Mouse (Mus musculus): ENCODE data around the gene Inpp5a. TPM values are rescaled to one million over a fixed set of nuclear protein-coding genes. Genes with fewer than 3 reads are reported as not detected.

Gene Inpp5a
- polyA plus RNA-seq, 1 experiment from 2014 or later = 93.9 TPM

- H3K9ac ChIP-seq (ENCODE audit: low read length) = peak overlapping the region; percentile 99; the same call in 1 of the 2 replicates
- 35% methylated on average over 6 of the region's 6 CpGs for WGBS
Measured at GRCm38 (mm10) chr7:139392691-139393235, 3.9 kb downstream of the Inpp5a start.

DNA sequence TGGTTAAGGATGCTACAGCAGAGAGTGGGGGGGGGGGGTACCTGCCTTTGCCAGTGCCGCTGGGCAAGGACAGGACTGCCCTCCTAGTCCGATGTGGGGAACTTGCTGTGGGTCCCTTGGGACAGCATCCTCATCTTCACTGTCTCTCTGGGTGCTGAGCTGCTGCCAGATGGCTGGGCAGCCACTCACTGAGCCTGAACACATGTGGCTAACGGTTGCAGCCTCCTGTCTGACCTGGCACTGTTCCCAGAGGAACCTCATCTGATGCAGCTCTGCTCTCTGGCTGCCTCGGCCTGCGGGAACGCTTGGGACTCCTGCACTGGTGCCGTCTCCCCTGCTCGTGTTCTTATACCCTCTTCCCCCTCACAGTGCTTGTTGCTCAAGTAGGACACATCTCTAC lies 8.6 kb downstream of the Inpp5a start:
- Histone ChIP-seq H3K9me3 (ENCODE audit: control insufficient read depth, low read length) (no peaks in the 10 kb centered on the region), H3K4me3 (ENCODE audit: control insufficient read depth in 1 of 2, insufficient read depth in 1 of 2, low read depth in 1 of 2, low read length in 2 of 2) (no peak overlapping the region), H3K4me2 (ENCODE audit: low read length) (peak overlapping the region; percentile 31; the same call in 1 of the 2 replicates), H3K4me1 (ENCODE audit: control insufficient read depth in 2 of 2, insufficient read depth in 2 of 2, low read length in 2 of 2) (peaks cover 38 to 80% of the 10 kb centered on the region in 2 experiments), H3K27ac (replicated peaks in 1 of 2; ENCODE audit: control insufficient read depth in 1 of 2, insufficient read depth in 1 of 2, low read depth in 2 of 2, low read length in 2 of 2) (0 out of 4 replicates have a peak overlapping the region, but pooled peaks of 1 of the 2 experiments have one; percentile 14), H3K36me3 (ENCODE audit: control insufficient read depth, insufficient read depth, low read length) (peaks cover 5% of the 10 kb centered on the region; the same call in 1 of the 2 replicates), H3K27me3 (ENCODE audit: control insufficient read depth, insufficient read depth, low read length) (no peaks in the 10 kb centered on the region), H3K9ac (ENCODE audit: low read length) (peak overlapping the region; percentile 47)
- no peak for ATAC-seq (ENCODE audit: insufficient number of reproducible peaks, insufficient read depth, low FRiP score, low read depth)
- 20% methylated on average over 8 of the region's 8 CpGs for WGBS

More at GRCm38 (mm10) chr7:139392691-139393235, 3.9 kb downstream of the Inpp5a start:
- ATAC-seq (ENCODE audit: insufficient number of reproducible peaks, insufficient read depth, low FRiP score, low read depth) = no peak
- peak overlapping the region; percentile 15 to 58 for H3K27ac ChIP-seq (replicated peaks in 1 of 2; ENCODE audit: control insufficient read depth in 1 of 2, insufficient read depth in 1 of 2, low read depth in 2 of 2, low read length in 2 of 2)
- no peak overlapping the region for H3K4me3 ChIP-seq (ENCODE audit: control insufficient read depth in 1 of 2, insufficient read depth in 1 of 2, low read depth in 1 of 2, low read length in 2 of 2)
- no peaks in the 10 kb centered on the region for H3K27me3 ChIP-seq (ENCODE audit: control insufficient read depth, insufficient read depth, low read length)
- no peaks in the 10 kb centered on the region for H3K9me3 ChIP-seq (ENCODE audit: control insufficient read depth, low read length)
- H3K4me2 ChIP-seq (ENCODE audit: low read length) = peak overlapping the region; percentile 83
- H3K36me3 ChIP-seq (ENCODE audit: control insufficient read depth, insufficient read depth, low read length) = no peaks in the 10 kb centered on the region; the same call in 1 of the 2 replicates
- H3K4me1 ChIP-seq (ENCODE audit: control insufficient read depth in 2 of 2, insufficient read depth in 2 of 2, low read length in 2 of 2) = peaks cover 29 to 65% of the 10 kb centered on the region in 2 experiments

- 81% methylated on average over 5 of the region's 5 CpGs for WGBS
- Histone ChIP-seq H3K4me2 (ENCODE audit: low read length) (0 out of 2 replicates have a peak overlapping the region, but pooled peaks have one; percentile 31), H3K9me3 (ENCODE audit: control insufficient read depth, low read length) (no peaks in the 10 kb centered on the region), H3K27me3 (ENCODE audit: control insufficient read depth, insufficient read depth, low read length) (no peaks in the 10 kb centered on the region), H3K36me3 (ENCODE audit: control insufficient read depth, insufficient read depth, low read length) (peaks cover 5% of the 10 kb centered on the region; the same call in 1 of the 2 replicates), H3K27ac (replicated peaks in 1 of 2; ENCODE audit: control insufficient read depth in 1 of 2, insufficient read depth in 1 of 2, low read depth in 2 of 2, low read length in 2 of 2) (0 out of 4 replicates have a peak overlapping the region, but pooled peaks of 1 of the 2 experiments have one; percentile 14), H3K4me1 (ENCODE audit: control insufficient read depth in 2 of 2, insufficient read depth in 2 of 2, low read length in 2 of 2) (peaks cover 33 to 78% of the 10 kb centered on the region in 2 experiments), H3K9ac (ENCODE audit: low read length) (peak overlapping the region; percentile 47; the same call in 1 of the 2 replicates), H3K4me3 (ENCODE audit: control insufficient read depth in 1 of 2, insufficient read depth in 1 of 2, low read depth in 1 of 2, low read length in 2 of 2) (no peak overlapping the region)
- no peak for ATAC-seq (ENCODE audit: insufficient number of reproducible peaks, insufficient read depth, low FRiP score, low read depth)
Measured at GRCm38 (mm10) chr7:139398111-139398510, 9.2 kb downstream of the Inpp5a start.

GRCm38 (mm10) chr7:139398530-139399021 lies 9.7 kb downstream of the Inpp5a start:
- no peak for ATAC-seq (ENCODE audit: insufficient number of reproducible peaks, insufficient read depth, low FRiP score, low read depth)
- H3K27ac ChIP-seq (replicated peaks in 1 of 2; ENCODE audit: control insufficient read depth in 1 of 2, insufficient read depth in 1 of 2, low read depth in 2 of 2, low read length in 2 of 2) = no peak overlapping the region
- H3K4me1 ChIP-seq (ENCODE audit: control insufficient read depth in 2 of 2, insufficient read depth in 2 of 2, low read length in 2 of 2) = peaks cover 31 to 75% of the 10 kb centered on the region in 2 experiments
- WGBS = 62% methylated on average over 6 of the region's 6 CpGs
- no peak overlapping the region for H3K4me3 ChIP-seq (ENCODE audit: control insufficient read depth in 1 of 2, insufficient read depth in 1 of 2, low read depth in 1 of 2, low read length in 2 of 2)
- peaks cover 5% of the 10 kb centered on the region; the same call in 1 of the 2 replicates for H3K36me3 ChIP-seq (ENCODE audit: control insufficient read depth, insufficient read depth, low read length)
- no peak overlapping the region for H3K4me2 ChIP-seq (ENCODE audit: low read length)
- no peaks in the 10 kb centered on the region for H3K9me3 ChIP-seq (ENCODE audit: control insufficient read depth, low read length)
- no peak overlapping the region for H3K9ac ChIP-seq (ENCODE audit: low read length)
- no peaks in the 10 kb centered on the region for H3K27me3 ChIP-seq (ENCODE audit: control insufficient read depth, insufficient read depth, low read length)

- H3K9me3 ChIP-seq (ENCODE audit: control insufficient read depth, low read length) = no peaks in the 10 kb centered on the region
- WGBS = 78% methylated on average over 4 of the region's 4 CpGs
- peaks cover 31 to 75% of the 10 kb centered on the region in 2 experiments for H3K4me1 ChIP-seq (ENCODE audit: control insufficient read depth in 2 of 2, insufficient read depth in 2 of 2, low read length in 2 of 2)
- no peak overlapping the region for H3K4me3 ChIP-seq (ENCODE audit: control insufficient read depth in 1 of 2, insufficient read depth in 1 of 2, low read depth in 1 of 2, low read length in 2 of 2)
- H3K27me3 ChIP-seq (ENCODE audit: control insufficient read depth, insufficient read depth, low read length) = no peaks in the 10 kb centered on the region
- ATAC-seq (ENCODE audit: insufficient number of reproducible peaks, insufficient read depth, low FRiP score, low read depth) = no peak
- H3K4me2 ChIP-seq (ENCODE audit: low read length) = no peak overlapping the region
- H3K9ac ChIP-seq (ENCODE audit: low read length) = no peak overlapping the region
- peaks cover 5% of the 10 kb centered on the region; the same call in 1 of the 2 replicates for H3K36me3 ChIP-seq (ENCODE audit: control insufficient read depth, insufficient read depth, low read length)
- H3K27ac ChIP-seq (replicated peaks in 1 of 2; ENCODE audit: control insufficient read depth in 1 of 2, insufficient read depth in 1 of 2, low read depth in 2 of 2, low read length in 2 of 2) = no peak overlapping the region
Measured at GRCm38 (mm10) chr7:139399572-139399971, 10.7 kb downstream of the Inpp5a start.

GRCm38 (mm10) chr7:139399977-139400685 lies 11.2 kb downstream of the Inpp5a start:
- H3K27me3 ChIP-seq (ENCODE audit: control insufficient read depth, insufficient read depth, low read length) = no peaks in the 10 kb centered on the region
- 74% methylated on average over 11 of the region's 11 CpGs for WGBS
- no peak overlapping the region for H3K9ac ChIP-seq (ENCODE audit: low read length)
- peaks cover 10% of the 10 kb centered on the region for H3K36me3 ChIP-seq (ENCODE audit: control insufficient read depth, insufficient read depth, low read length)
- ATAC-seq (ENCODE audit: insufficient number of reproducible peaks, insufficient read depth, low FRiP score, low read depth) = no peak
- H3K27ac ChIP-seq (replicated peaks in 1 of 2; ENCODE audit: control insufficient read depth in 1 of 2, insufficient read depth in 1 of 2, low read depth in 2 of 2, low read length in 2 of 2) = no peak overlapping the region
- no peak overlapping the region for H3K4me2 ChIP-seq (ENCODE audit: low read length)
- H3K4me1 ChIP-seq (ENCODE audit: control insufficient read depth in 2 of 2, insufficient read depth in 2 of 2, low read length in 2 of 2) = peaks cover 31 to 69% of the 10 kb centered on the region in 2 experiments
- H3K9me3 ChIP-seq (ENCODE audit: control insufficient read depth, low read length) = no peaks in the 10 kb centered on the region
- H3K4me3 ChIP-seq (ENCODE audit: control insufficient read depth in 1 of 2, insufficient read depth in 1 of 2, low read depth in 1 of 2, low read length in 2 of 2) = no peak overlapping the region

GRCm38 (mm10) chr7:139400926-139401325 lies 12.0 kb downstream of the Inpp5a start:
- H3K27ac ChIP-seq (replicated peaks in 1 of 2; ENCODE audit: control insufficient read depth in 1 of 2, insufficient read depth in 1 of 2, low read depth in 2 of 2, low read length in 2 of 2) = no peak overlapping the region
- H3K36me3 ChIP-seq (ENCODE audit: control insufficient read depth, insufficient read depth, low read length) = peaks cover 18% of the 10 kb centered on the region
- H3K27me3 ChIP-seq (ENCODE audit: control insufficient read depth, insufficient read depth, low read length) = no peaks in the 10 kb centered on the region
- H3K9ac ChIP-seq (ENCODE audit: low read length) = no peak overlapping the region
- no peak overlapping the region for H3K4me2 ChIP-seq (ENCODE audit: low read length)
- ATAC-seq (ENCODE audit: insufficient number of reproducible peaks, insufficient read depth, low FRiP score, low read depth) = no peak
- H3K4me1 ChIP-seq (ENCODE audit: control insufficient read depth in 2 of 2, insufficient read depth in 2 of 2, low read length in 2 of 2) = peaks cover 31 to 63% of the 10 kb centered on the region in 2 experiments
- WGBS = 81% methylated on average over 3 of the region's 3 CpGs
- no peaks in the 10 kb centered on the region for H3K9me3 ChIP-seq (ENCODE audit: control insufficient read depth, low read length)
- H3K4me3 ChIP-seq (ENCODE audit: control insufficient read depth in 1 of 2, insufficient read depth in 1 of 2, low read depth in 1 of 2, low read length in 2 of 2) = no peak overlapping the region
